1 mouse cellular context compared by ENCODE assay signal in genomic region chr11:116129993-116130487, GRCm38 (mm10).
TF ChIP-seq lines count a peak whose summit lies in the region.

No protein-coding gene starts in this region.

TF ChIP-seq in CH12.LX, 34 proteins besides CTCF, POLR2A, EP300 and RAD21:
- TF ChIP-seq BHLHE40 (IDR thresholded peaks at IDR 0.05; ENCODE audit: low read depth, low read length) (no peak), ZMIZ1 (IDR thresholded peaks at IDR 0.05; ENCODE audit: low read depth, low read length) (no peak), HCFC1 (IDR thresholded peaks at IDR 0.05; ENCODE audit: low read depth, low read length) (no peak), CHD1 (IDR thresholded peaks at IDR 0.05; ENCODE audit: low read depth, low read length) (no peak), RCOR1 (conservative IDR thresholded peaks at IDR 0.05; ENCODE audit: low read depth, low read length) (no peak), ELF1 (IDR thresholded peaks at IDR 0.05; ENCODE audit: low read depth, low read length) (no peak), SMC3 (IDR thresholded peaks at IDR 0.05; ENCODE audit: low read depth, low read length) (no peak), SIN3A (IDR thresholded peaks at IDR 0.05; ENCODE audit: low read length) (no peak), MAX (IDR thresholded peaks at IDR 0.05; ENCODE audit: low read length) (no peak), MEF2A (IDR thresholded peaks at IDR 0.05; ENCODE audit: borderline replicate concordance, low read depth, low read length) (no peak), JUN (IDR thresholded peaks at IDR 0.05; ENCODE audit: insufficient read depth, low read depth, low read length) (no peak), ETS1 (conservative IDR thresholded peaks at IDR 0.05; ENCODE audit: low read depth, low read length) (no peak)
TF ChIP-seq in CH12.LX: peak in this region for 0.
